Mouse (Mus musculus) liver, embryonic 11.5 days (tissue): ENCODE results near the gene Ttc26. TPM values are rescaled to one million over a fixed set of nuclear protein-coding genes. Genes with fewer than 3 reads are reported as not detected.
"Not testable (repeated sequence)": the region's sequence is repeated elsewhere in the genome, so short reads cannot be mapped to it uniquely, and the experiment has no call there.

ENCODE experiments used
- ATAC-seq: fragments of 200-750 bp; cut with Nextera tagmentation; replicated peaks from 2 replicates; pipeline ENCODE4 v1.8.0; 2017; ENCODE audit warnings: moderate number of reproducible peaks, mild to moderate bottlenecking, moderate TSS enrichment, moderate library complexity; ENCODE audit not compliant: low FRiP score
- DNase-seq: peaks from one replicate; pipeline ENCODE4 v3.0.0-alpha.2; 2017; ENCODE audit warnings: low spot score
- H3K27ac ChIP-seq: fragments of 300-500 bp; sonication (generic); 2 replicates; pipeline ENCODE4 v1.5.1; 2014; ENCODE audit warnings: mild to moderate bottlenecking, low read depth, low read length, control low read depth
- H3K27me3 ChIP-seq: fragments of 300-500 bp; sonication (generic); replicated peaks from 2 replicates; pipeline ENCODE4 v1.6.1; 2014; ENCODE audit warnings: low read length, mixed read lengths; ENCODE audit not compliant: control insufficient read depth, insufficient read depth
- H3K36me3 ChIP-seq: fragments of 300-500 bp; sonication (generic); 2 replicates; pipeline ENCODE4 v1.6.1; 2014; ENCODE audit warnings: mild to moderate bottlenecking, low read length, moderate library complexity, mixed read lengths; ENCODE audit not compliant: control insufficient read depth, insufficient read depth
- H3K4me1 ChIP-seq: fragments of 300-500 bp; sonication (generic); replicated peaks from 2 replicates; pipeline ENCODE4 v1.6.1; 2014; ENCODE audit warnings: low read length, mixed read lengths; ENCODE audit not compliant: control insufficient read depth, insufficient read depth
- H3K4me2 ChIP-seq: fragments of 300-500 bp; sonication (generic); 2 replicates; pipeline ENCODE4 v1.6.1; 2014; ENCODE audit warnings: mild to moderate bottlenecking, control low read depth, moderate library complexity
- H3K4me3 ChIP-seq: fragments of 300-500 bp; sonication (generic); 2 replicates; pipeline ENCODE4 v1.5.1; 2014; ENCODE audit warnings: low read depth, low read length, control low read depth
- H3K9ac ChIP-seq: fragments of 300-500 bp; sonication (generic); 2 replicates; pipeline ENCODE4 v1.6.1; 2014; ENCODE audit warnings: low read depth, low read length, control low read depth
- H3K9me3 ChIP-seq: fragments of 300-500 bp; sonication (generic); 2 replicates; pipeline ENCODE4 v1.6.1; 2016; ENCODE audit warnings: low read length, inconsistent platforms, mixed read lengths; ENCODE audit not compliant: control insufficient read depth
- WGBS: fragments of 180-500 bp; shearing (Covaris S2); extraction: QIAGEN DNeasy Blood & Tissue Kit; methylation state at CpG from one replicate; pipeline ENCODE4 v1.1.7; 2014; 5-methylcytosine and 5-hydroxymethylcytosine counted together
- polyA plus RNA-seq: library from polyadenylated mRNA; unstranded; fragments of >200 nt; fragmentation: Nextera tagmentation; extraction: Ambion mirVana; gene quantifications from 2 replicates; pipeline ENCODE4 v1.2.1, GENCODE M21; 2014

The Ttc26 gene
- polyA plus RNA-seq, 1 experiment from 2014 or later, result 3.8 TPM

- Histone ChIP-seq H3K4me1 (peaks cover 39% of the 10 kb centered on the region), H3K27ac (peak overlapping the region; percentile 61)
- H3K4me3 ChIP-seq, ATAC-seq, H3K36me3 ChIP-seq, H3K9ac ChIP-seq, DNase-seq, H3K9me3 ChIP-seq, H3K27me3 ChIP-seq, H3K4me2 ChIP-seq: not testable (repeated sequence)
- WGBS, result 85% methylated on average over 10 of the region's 11 CpGs
Measured at GRCm38 (mm10) chr6:38359044-38359735, 22.1 kb upstream of the Ttc26 start.

- Histone ChIP-seq H3K27me3 (no peaks in the 10 kb centered on the region), H3K36me3 (no peaks in the 10 kb centered on the region), H3K4me3 (no peak overlapping the region), H3K27ac (peak overlapping the region; percentile 34), H3K4me2 (peak overlapping the region; percentile 8; the same call in 1 of the 2 replicates), H3K4me1 (peaks cover 37% of the 10 kb centered on the region), H3K9me3 (no peaks in the 10 kb centered on the region), H3K9ac (no peak overlapping the region)
- DNase-seq (no peak), ATAC-seq (peak; percentile 78)
- 58% methylated on average over 12 of the region's 12 CpGs for WGBS
Measured at GRCm38 (mm10) chr6:38359736-38360499, 21.4 kb upstream of the Ttc26 start.

- no peaks in the 10 kb centered on the region for H3K27me3 ChIP-seq
- no peak overlapping the region for H3K9ac ChIP-seq
- DNase-seq (no peak), ATAC-seq (no peak)
- WGBS, result 59% methylated on average over 4 of the region's 4 CpGs
- H3K4me2 ChIP-seq, result no peak overlapping the region
- H3K4me3 ChIP-seq, result no peak overlapping the region
- peak overlapping the region; percentile 36; the same call in 1 of the 2 replicates for H3K27ac ChIP-seq
- no peaks in the 10 kb centered on the region for H3K9me3 ChIP-seq
- peaks cover 25% of the 10 kb centered on the region for H3K4me1 ChIP-seq
- H3K36me3 ChIP-seq, result no peaks in the 10 kb centered on the region
Measured at GRCm38 (mm10) chr6:38361065-38361464, 20.2 kb upstream of the Ttc26 start.

GRCm38 (mm10) chr6:38361937-38362336 lies 19.3 kb upstream of the Ttc26 start:
- DNase-seq (no peak), ATAC-seq (no peak)
- Histone ChIP-seq H3K27ac (no peak overlapping the region), H3K4me2 (no peak overlapping the region), H3K4me1 (peaks cover 24% of the 10 kb centered on the region), H3K9me3 (no peaks in the 10 kb centered on the region), H3K36me3 (no peaks in the 10 kb centered on the region), H3K27me3 (no peaks in the 10 kb centered on the region), H3K9ac (no peak overlapping the region), H3K4me3 (no peak overlapping the region)
- WGBS, result 74% methylated on average over 1 of the region's 1 CpGs

GRCm38 (mm10) chr6:38363370-38363769 lies 17.9 kb upstream of the Ttc26 start:
- Histone ChIP-seq H3K36me3 (no peaks in the 10 kb centered on the region), H3K9me3 (no peaks in the 10 kb centered on the region), H3K27ac (no peak overlapping the region), H3K4me2 (no peak overlapping the region), H3K27me3 (no peaks in the 10 kb centered on the region), H3K9ac (no peak overlapping the region), H3K4me3 (no peak overlapping the region), H3K4me1 (peaks cover 18% of the 10 kb centered on the region)
- DNase-seq (no peak), ATAC-seq (no peak)
- 66% methylated on average over 4 of the region's 4 CpGs for WGBS

- Histone ChIP-seq H3K27me3 (no peaks in the 10 kb centered on the region), H3K4me3 (no peak overlapping the region), H3K9me3 (no peaks in the 10 kb centered on the region), H3K9ac (no peak overlapping the region), H3K4me1 (peaks cover 13% of the 10 kb centered on the region), H3K27ac (no peak overlapping the region), H3K4me2 (no peak overlapping the region), H3K36me3 (no peaks in the 10 kb centered on the region)
- DNase-seq (no peak), ATAC-seq (no peak)
Measured at GRCm38 (mm10) chr6:38364121-38364520, 17.1 kb upstream of the Ttc26 start.

- H3K4me1 ChIP-seq, result no peaks in the 10 kb centered on the region
- H3K4me3 ChIP-seq, result no peak overlapping the region
- H3K9me3 ChIP-seq, result no peaks in the 10 kb centered on the region
- no peak overlapping the region for H3K9ac ChIP-seq
- no peaks in the 10 kb centered on the region for H3K36me3 ChIP-seq
- whole genome bisulfite sequencing, result 73% methylated on average over 3 of the region's 3 CpGs
- ATAC-seq, result no peak
- no peak overlapping the region for H3K27ac ChIP-seq
- no peak overlapping the region for H3K4me2 ChIP-seq
- DNase-seq, result no peak
- H3K27me3 ChIP-seq, result no peaks in the 10 kb centered on the region
Measured at GRCm38 (mm10) chr6:38369945-38370344, 11.3 kb upstream of the Ttc26 start.

GRCm38 (mm10) chr6:38374271-38374670 lies 7.0 kb upstream of the Ttc26 start:
- Histone ChIP-seq H3K4me2 (no peak overlapping the region), H3K4me3 (no peak overlapping the region), H3K36me3 (no peaks in the 10 kb centered on the region), H3K4me1 (no peaks in the 10 kb centered on the region), H3K9ac (no peak overlapping the region), H3K27ac (no peak overlapping the region), H3K27me3 (no peaks in the 10 kb centered on the region), H3K9me3 (no peaks in the 10 kb centered on the region)
- WGBS, result 73% methylated on average over 1 of the region's 1 CpGs
- ATAC-seq, result no peak
- DNase-seq, result no peak

GRCm38 (mm10) chr6:38380764-38381128 lies 523 bp upstream of the Ttc26 start:
- ATAC-seq, result no peak
- H3K9me3 ChIP-seq, result no peaks in the 10 kb centered on the region
- H3K4me1 ChIP-seq, result 0 out of 2 replicates have a peak, but pooled peaks cover 5% of the 10 kb centered on the region
- H3K4me2 ChIP-seq, result peak overlapping the region; percentile 87
- DNase-seq, result no peak
- H3K27me3 ChIP-seq, result no peaks in the 10 kb centered on the region
- WGBS, result 5% methylated on average over 4 of the region's 4 CpGs
- H3K27ac ChIP-seq, result no peak overlapping the region
- no peaks in the 10 kb centered on the region for H3K36me3 ChIP-seq
- H3K4me3 ChIP-seq, result peak overlapping the region; percentile 55
- peak overlapping the region; percentile 70 for H3K9ac ChIP-seq
